7 mouse cellular contexts compared by ENCODE assay signal in genomic region chr12:13269570-13270390, GRCm38 (mm10). TPM values are rescaled to one million over a fixed set of nuclear protein-coding genes. Genes with fewer than 3 reads are reported as not detected.
A peak's percentile ranks its signal among the peaks of the same experiment; 100 is the strongest.
DNase-seq lines count a peak whose midpoint lies in the region; ATAC-seq and TF ChIP-seq lines count a peak whose summit lies in the region.

No protein-coding gene starts in this region.

- TF ChIP-seq POLR2A in testis, adult 2 months (IDR thresholded peaks at IDR 0.05; ENCODE audit: control insufficient read depth, low read depth, low read length), result no peak

- peak overlapping the region; percentile 93 for H3K4me3 ChIP-seq in testis, adult 2 months (ENCODE audit: control insufficient read depth, low read depth, low read length)
- H3K4me3 ChIP-seq in embryonic facial prominence, embryonic 14.5 days (ENCODE audit: low read depth, low read length), result peak overlapping the region; percentile 90
- H3K4me3 ChIP-seq in intestine, embryonic 15.5 days (replicated peaks), result peak overlapping the region; percentile 81
- peak overlapping the region; percentile 78 for H3K4me3 ChIP-seq in neural tube, embryonic 12.5 days

- ATAC-seq in embryonic facial prominence, embryonic 14.5 days (ENCODE audit: low read depth), result 0 out of 2 replicates have a peak, but pooled peaks have one; percentile 17
- peak; percentile 11 for ATAC-seq in intestine, embryonic 15.5 days
- ATAC-seq in neural tube, embryonic 12.5 days (ENCODE audit: low FRiP score, low read depth), result peak; percentile 25

- WGBS in embryonic facial prominence, embryonic 14.5 days, result 42% methylated on average over 16 of the region's 16 CpGs
- WGBS in intestine, embryonic 15.5 days, result 42% methylated on average over 16 of the region's 16 CpGs
- WGBS in neural tube, embryonic 12.5 days, result 54% methylated on average over 16 of the region's 16 CpGs

- peak overlapping the region; percentile 3; the same call in 1 of the 2 replicates for H3K27ac ChIP-seq in testis, adult 2 months (ENCODE audit: control insufficient read depth, insufficient read depth, low read depth, low read length)
- no peak overlapping the region for H3K27ac ChIP-seq in embryonic facial prominence, embryonic 14.5 days (replicated peaks; ENCODE audit: low read depth, low read length)
- H3K27ac ChIP-seq in intestine, embryonic 15.5 days, result peak overlapping the region; percentile 27; the same call in 1 of the 2 replicates
- H3K27ac ChIP-seq in neural tube, embryonic 12.5 days, result no peak overlapping the region

- no peaks in the 10 kb centered on the region for H3K9me3 ChIP-seq in embryonic facial prominence, embryonic 14.5 days (ENCODE audit: control insufficient read depth, low read length)
- no peaks in the 10 kb centered on the region for H3K9me3 ChIP-seq in intestine, embryonic 15.5 days
- no peaks in the 10 kb centered on the region for H3K9me3 ChIP-seq in neural tube, embryonic 12.5 days

- H3K36me3 ChIP-seq in testis, adult 2 months (ENCODE audit: control insufficient read depth, insufficient read depth, low read length), result no peaks in the 10 kb centered on the region
- H3K36me3 ChIP-seq in embryonic facial prominence, embryonic 14.5 days (ENCODE audit: control insufficient read depth, insufficient read depth, low read length), result peaks cover 13% of the 10 kb centered on the region; the same call in 1 of the 2 replicates
- H3K36me3 ChIP-seq in intestine, embryonic 15.5 days, result 0 out of 2 replicates have a peak, but pooled peaks cover 2% of the 10 kb centered on the region
- peaks cover 4% of the 10 kb centered on the region; the same call in 1 of the 2 replicates for H3K36me3 ChIP-seq in neural tube, embryonic 12.5 days

- peak overlapping the region; percentile 83 for H3K4me2 ChIP-seq in embryonic facial prominence, embryonic 14.5 days (ENCODE audit: low read depth, low read length)
- peak overlapping the region; percentile 69 for H3K4me2 ChIP-seq in intestine, embryonic 15.5 days (replicated peaks)
- H3K4me2 ChIP-seq in neural tube, embryonic 12.5 days (replicated peaks), result peak overlapping the region; percentile 69

- no peak for TF ChIP-seq CTCF in testis, adult 2 months (IDR thresholded peaks at IDR 0.05; ENCODE audit: control insufficient read depth, insufficient read depth, insufficient replicate concordance, low read depth, low read length)

- H3K4me1 ChIP-seq in testis, adult 2 months (ENCODE audit: control insufficient read depth, insufficient read depth, low read length), result peaks cover 4% of the 10 kb centered on the region
- H3K4me1 ChIP-seq in embryonic facial prominence, embryonic 14.5 days (ENCODE audit: control insufficient read depth, insufficient read depth, low read length), result peaks cover 4% of the 10 kb centered on the region
- 0 out of 2 replicates have a peak, but pooled peaks cover 10% of the 10 kb centered on the region for H3K4me1 ChIP-seq in intestine, embryonic 15.5 days (replicated peaks)
- H3K4me1 ChIP-seq in neural tube, embryonic 12.5 days, result peaks cover 9% of the 10 kb centered on the region

- H3K27me3 ChIP-seq in testis, adult 2 months (ENCODE audit: control insufficient read depth, insufficient read depth, low read length), result no peaks in the 10 kb centered on the region
- H3K27me3 ChIP-seq in embryonic facial prominence, embryonic 14.5 days (replicated peaks; ENCODE audit: control insufficient read depth, insufficient read depth, low read length), result no peaks in the 10 kb centered on the region
- no peaks in the 10 kb centered on the region for H3K27me3 ChIP-seq in intestine, embryonic 15.5 days (replicated peaks)
- H3K27me3 ChIP-seq in neural tube, embryonic 12.5 days (replicated peaks), result no peaks in the 10 kb centered on the region

- peak overlapping the region; percentile 84 for H3K9ac ChIP-seq in embryonic facial prominence, embryonic 14.5 days (ENCODE audit: low read depth, low read length)
- H3K9ac ChIP-seq in intestine, embryonic 15.5 days, result peak overlapping the region; percentile 72
- peak overlapping the region; percentile 79 for H3K9ac ChIP-seq in neural tube, embryonic 12.5 days

- DNase-seq in testis, postnatal 10 days (ENCODE audit: low spot score), result no peak
- no peak for DNase-seq in embryonic facial prominence, embryonic 14.5 days (ENCODE audit: low spot score)
- no peak for DNase-seq in thymus, postnatal 0 days (ENCODE audit: low spot score)
- no peak for DNase-seq in adrenal gland, postnatal 10 days

RNA-seq across cellular contexts. Expression of gene Nbas, which starts 0.8 kb away (rescaled TPM):
- 74.2 and 76.9 TPM in 2 replicates for polyA plus RNA-seq in testis, adult 2 months (2012; rRNA removed)
- polyA plus RNA-seq in embryonic facial prominence, embryonic 14.5 days (2014; fragmentation: Nextera tagmentation; extraction: Ambion mirVana), result 20.9 and 22.3 TPM in 2 replicates
- polyA plus RNA-seq in intestine, embryonic 15.5 days (2015; fragmentation: Nextera tagmentation; extraction: Ambion mirVana), result 16.4 and 18.8 TPM in 2 replicates
- 15.2 and 18.2 TPM in 2 replicates for polyA plus RNA-seq in neural tube, embryonic 12.5 days (2016; fragmentation: Nextera tagmentation; extraction: Ambion mirVana)
- polyA plus RNA-seq in thymus, postnatal 0 days (2015; fragmentation: Nextera tagmentation; extraction: Ambion mirVana), result 5.1 and 5.6 TPM in 2 replicates
- 10 to 100 TPM; 21.5 to 29.2 TPM for total RNA-seq in adrenal gland, postnatal 10 days (2021)

RNA-seq across cellular contexts. Expression of gene Ddx1, which starts 20.8 kb away (rescaled TPM):
- polyA plus RNA-seq in testis, adult 2 months (2012; rRNA removed), result 31.4 and 39.6 TPM in 2 replicates
- 128 and 148 TPM in 2 replicates for polyA plus RNA-seq in embryonic facial prominence, embryonic 14.5 days (2014; fragmentation: Nextera tagmentation; extraction: Ambion mirVana)
- polyA plus RNA-seq in intestine, embryonic 15.5 days (2015; fragmentation: Nextera tagmentation; extraction: Ambion mirVana), result 122 and 133 TPM in 2 replicates
- polyA plus RNA-seq in neural tube, embryonic 12.5 days (2016; fragmentation: Nextera tagmentation; extraction: Ambion mirVana), result 142 and 167 TPM in 2 replicates
- polyA plus RNA-seq in thymus, postnatal 0 days (2015; fragmentation: Nextera tagmentation; extraction: Ambion mirVana), result 83.9 and 95.3 TPM in 2 replicates
- total RNA-seq in adrenal gland, postnatal 10 days (2021), result 100 to 1,000 TPM in 1 of 2 experiments, 10 to 100 TPM in 1; 97.6 to 104 TPM

Comparison
In these comparisons a context has a peak if more than half of its experiments do, and no peak if none do; other contexts are left out.
1. H3K27ac ChIP-seq: peak in testis, adult 2 months (single experiment) and intestine, embryonic 15.5 days (single experiment); none in embryonic facial prominence, embryonic 14.5 days (single experiment) and neural tube, embryonic 12.5 days (single experiment).
2. Peak in every context shown above with its lines, with median percentiles within 50 percentile points of each other: H3K4me3 ChIP-seq, ATAC-seq, H3K4me2 ChIP-seq and H3K9ac ChIP-seq.